1 mouse cellular context compared by ENCODE assay signal in genomic region chr7:127088083-127088482, GRCm38 (mm10).
A peak's percentile ranks its signal among the peaks of the same experiment; 100 is the strongest.
TF ChIP-seq lines count a peak whose summit lies in the region.

No protein-coding gene starts in this region.

TF ChIP-seq in MEL, 35 proteins besides CTCF, POLR2A, EP300 and RAD21:
- TF ChIP-seq KAT2A (conservative IDR thresholded peaks at IDR 0.05; ENCODE audit: low read depth, low read length) = no peak
- peak; percentile 73 for TF ChIP-seq GATA1 (IDR thresholded peaks at IDR 0.05; ENCODE audit: low read depth, low read length)
